Mouse (Mus musculus) midbrain, embryonic 16.5 days (tissue): Measurements from ENCODE around the gene Gm9508. TPM values are rescaled to one million over a fixed set of nuclear protein-coding genes. Genes with fewer than 3 reads are reported as not detected.

Source experiments
- ATAC-seq: fragments of 200-750 bp; cut with Nextera tagmentation; 2 replicates; pipeline ENCODE4 v1.8.0; 2017; ENCODE audit warnings: moderate TSS enrichment
- H3K27ac ChIP-seq: fragments of 300-500 bp; sonication (generic); 2 replicates; pipeline ENCODE4 v1.5.1; 2014; ENCODE audit warnings: mild to moderate bottlenecking, low read length, mixed read lengths
- H3K27me3 ChIP-seq: fragments of 300-500 bp; sonication (generic); 2 replicates; pipeline ENCODE4 v1.6.1; 2014; ENCODE audit warnings: low read depth, low read length, mixed read lengths; ENCODE audit not compliant: control insufficient read depth, insufficient read depth
- H3K36me3 ChIP-seq: fragments of 300-500 bp; sonication (generic); 2 replicates; pipeline ENCODE4 v1.6.1; 2014; ENCODE audit warnings: mild to moderate bottlenecking, low read length, moderate library complexity, mixed read lengths; ENCODE audit not compliant: control insufficient read depth, insufficient read depth
- H3K4me1 ChIP-seq: fragments of 300-500 bp; sonication (generic); 2 replicates; pipeline ENCODE4 v1.6.1; 2014; ENCODE audit warnings: mild to moderate bottlenecking, low read length, mixed read lengths; ENCODE audit not compliant: control insufficient read depth, insufficient read depth
- H3K4me2 ChIP-seq: fragments of 300-500 bp; sonication (generic); 2 replicates; pipeline ENCODE4 v1.6.1; 2014; ENCODE audit warnings: mild to moderate bottlenecking, low read length, mixed read lengths
- H3K4me3 ChIP-seq: fragments of 300-500 bp; sonication (generic); 2 replicates; pipeline ENCODE4 v1.5.1; 2014; ENCODE audit warnings: low read depth, mild to moderate bottlenecking, low read length, moderate library complexity, mixed read lengths
- H3K9ac ChIP-seq: fragments of 300-500 bp; sonication (generic); 2 replicates; pipeline ENCODE4 v1.6.1; 2014; ENCODE audit warnings: low read depth, low read length, mixed read lengths
- H3K9me3 ChIP-seq: fragments of 300-500 bp; sonication (generic); replicated peaks from 2 replicates; pipeline ENCODE4 v1.6.1; 2014; ENCODE audit warnings: mild to moderate bottlenecking, low read length, mixed read lengths; ENCODE audit not compliant: control insufficient read depth, poor library complexity, severe bottlenecking
- WGBS: fragments of 180-500 bp; shearing (Covaris S2); extraction: QIAGEN DNeasy Blood & Tissue Kit; methylation state at CpG from one replicate; pipeline ENCODE4 v1.1.7; 2014; 5-methylcytosine and 5-hydroxymethylcytosine counted together
- polyA plus RNA-seq: library from polyadenylated mRNA; unstranded; fragments of >200 nt; fragmentation: Nextera tagmentation; extraction: Ambion mirVana; gene quantifications from 2 replicates; pipeline ENCODE4 v1.2.1, GENCODE M21; 2015

Gm9508 gene
- polyA plus RNA-seq, 1 experiment from 2014 or later = not detected

DNA sequence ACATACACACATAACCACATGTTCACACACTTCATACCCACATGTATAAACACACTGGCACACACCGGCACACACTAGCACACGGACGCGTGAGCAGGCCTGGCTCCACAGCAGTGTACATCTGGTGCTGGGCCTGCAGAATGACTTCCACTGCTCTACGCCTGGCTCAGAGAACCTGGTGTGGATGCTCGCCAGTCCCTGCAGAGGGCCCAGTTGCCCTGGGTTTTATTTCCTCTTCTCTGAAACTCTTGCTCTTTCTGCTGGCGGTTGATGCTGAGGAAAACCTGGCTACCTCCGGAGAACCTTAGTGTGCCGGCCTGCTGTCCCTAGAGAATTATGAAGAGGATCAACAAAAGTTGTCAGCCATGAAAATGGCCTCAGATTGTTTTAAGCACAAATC lies 45.0 kb downstream of the Gm9508 start:
- WGBS = 86% methylated on average over 9 of the region's 9 CpGs

DNA sequence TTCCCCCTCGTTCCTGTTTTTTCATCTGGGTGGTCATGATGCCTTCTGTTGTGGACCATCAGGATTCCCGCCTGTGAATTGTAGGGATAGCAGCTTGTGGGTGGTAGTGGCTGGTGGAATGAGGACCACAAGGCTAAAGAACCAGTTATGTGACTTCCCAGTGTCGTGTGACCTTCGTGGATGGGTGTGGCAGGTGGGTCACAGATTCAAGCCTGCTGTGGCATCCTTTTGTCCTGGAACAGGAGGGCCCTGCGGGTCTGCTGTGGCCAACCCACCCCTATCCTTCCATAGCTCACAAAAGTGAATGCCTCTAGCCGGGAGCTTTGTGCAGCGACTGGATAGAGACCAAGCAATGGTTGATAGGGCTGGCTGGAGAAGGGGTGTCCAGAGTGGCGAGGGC lies 49.1 kb downstream of the Gm9508 start:
- Histone ChIP-seq H3K9ac (no peak overlapping the region), H3K4me2 (no peak overlapping the region), H3K4me1 (no peaks in the 10 kb centered on the region), H3K4me3 (no peak overlapping the region), H3K27ac (no peak overlapping the region), H3K9me3 (no peaks in the 10 kb centered on the region), H3K36me3 (peaks cover 14% of the 10 kb centered on the region), H3K27me3 (no peaks in the 10 kb centered on the region)
- 82% methylated on average over 8 of the region's 8 CpGs for WGBS
- no peak for ATAC-seq

More for the DNA sequence above, 45.0 kb downstream of the Gm9508 start:
- no peaks in the 10 kb centered on the region for H3K36me3 ChIP-seq
- H3K27me3 ChIP-seq = no peaks in the 10 kb centered on the region
- ATAC-seq = no peak
- H3K9me3 ChIP-seq = no peaks in the 10 kb centered on the region
- no peaks in the 10 kb centered on the region for H3K4me1 ChIP-seq
- H3K9ac ChIP-seq = no peak overlapping the region
- H3K4me2 ChIP-seq = no peak overlapping the region
- no peak overlapping the region for H3K4me3 ChIP-seq
- no peak overlapping the region for H3K27ac ChIP-seq

DNA sequence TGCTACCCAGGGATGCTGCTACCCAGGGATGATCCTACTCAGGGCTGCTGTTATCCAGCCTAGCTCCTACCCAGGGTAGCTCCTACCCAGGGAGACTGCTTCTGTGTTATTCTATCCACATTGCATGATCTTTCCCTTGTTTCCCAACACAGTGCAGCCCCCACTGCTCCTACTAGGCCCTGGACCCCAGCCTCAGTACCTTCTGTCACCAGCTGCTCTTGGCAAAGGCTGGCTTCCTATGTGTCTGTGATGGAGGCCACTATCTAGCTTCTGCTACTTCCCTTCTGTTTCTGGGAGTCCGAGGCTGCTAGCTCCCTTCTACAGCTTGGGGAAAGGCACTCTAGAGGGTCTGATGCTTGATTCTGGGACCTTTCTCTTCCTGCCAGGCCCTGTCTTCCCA lies 49.6 kb downstream of the Gm9508 start:
- H3K36me3 ChIP-seq = peaks cover 14% of the 10 kb centered on the region
- no peak overlapping the region for H3K4me2 ChIP-seq
- H3K27ac ChIP-seq = no peak overlapping the region
- no peak for ATAC-seq
- no peak overlapping the region for H3K4me3 ChIP-seq
- H3K9ac ChIP-seq = no peak overlapping the region
- H3K9me3 ChIP-seq = no peaks in the 10 kb centered on the region
- 88% methylated on average over 1 of the region's 1 CpGs for WGBS
- H3K27me3 ChIP-seq = no peaks in the 10 kb centered on the region
- no peaks in the 10 kb centered on the region for H3K4me1 ChIP-seq

Other genes starting within 250 kb of the Gm9508 start
- 40.5 and 44.1 TPM in 2 replicates for gene Fam207a, start 181.4 kb downstream of the Gm9508 start, polyA plus RNA-seq
- 0.59 and 0.67 TPM in 2 replicates for gene Itgb2, start 167.0 kb downstream of the Gm9508 start, polyA plus RNA-seq
- gene Pttg1ip, start 115.5 kb downstream of the Gm9508 start, polyA plus RNA-seq = 63.6 and 70.8 TPM in 2 replicates
- 315 and 350 TPM in 2 replicates for gene Sumo3, start 91.1 kb downstream of the Gm9508 start, polyA plus RNA-seq
- 1.5 and 2.9 TPM in 2 replicates for gene Gm49325, start 91.0 kb downstream of the Gm9508 start, polyA plus RNA-seq
- gene Ube2g2, start 75.0 kb downstream of the Gm9508 start, polyA plus RNA-seq = 80.9 and 81.8 TPM in 2 replicates
- gene Tspear, start 10.7 kb downstream of the Gm9508 start, polyA plus RNA-seq = 1.3 and 1.6 TPM in 2 replicates
- gene Gm19402, start 6.5 kb downstream of the Gm9508 start, polyA plus RNA-seq = not detected in 2 replicates
- gene Gm10272, start 9.4 kb upstream of the Gm9508 start, polyA plus RNA-seq = not detected in 2 replicates
- not detected in 2 replicates for gene Gm10024, start 14.2 kb upstream of the Gm9508 start, polyA plus RNA-seq
- gene Gm10142, start 18.6 kb upstream of the Gm9508 start, polyA plus RNA-seq = not detected in 2 replicates
- not detected in 2 replicates for gene Krtap12-1, start 23.4 kb upstream of the Gm9508 start, polyA plus RNA-seq
- not detected in 2 replicates for gene Gm10100, start 29.3 kb upstream of the Gm9508 start, polyA plus RNA-seq
- not detected in 2 replicates for gene Gm18596, start 45.4 kb upstream of the Gm9508 start, polyA plus RNA-seq
- not detected in 2 replicates for gene Gm9736, start 54.1 kb upstream of the Gm9508 start, polyA plus RNA-seq
- not detected in 2 replicates for gene Gm3233, start 62.4 kb upstream of the Gm9508 start, polyA plus RNA-seq
- not detected in 2 replicates for gene Gm3238, start 74.1 kb upstream of the Gm9508 start, polyA plus RNA-seq
- not detected in 2 replicates for gene Gm7138, start 79.7 kb upstream of the Gm9508 start, polyA plus RNA-seq
- not detected in 2 replicates for gene Gm3250, start 85.3 kb upstream of the Gm9508 start, polyA plus RNA-seq
- not detected in 2 replicates for gene Gm7137, start 91.0 kb upstream of the Gm9508 start, polyA plus RNA-seq
- not detected in 2 replicates for gene Gm9639, start 97.8 kb upstream of the Gm9508 start, polyA plus RNA-seq
- gene Gm19668, start 101.9 kb upstream of the Gm9508 start, polyA plus RNA-seq = not detected in 2 replicates
- gene Gm9507, start 114.6 kb upstream of the Gm9508 start, polyA plus RNA-seq = not detected in 2 replicates
- not detected in 2 replicates for gene Gm2696, start 117.4 kb upstream of the Gm9508 start, polyA plus RNA-seq
- not detected in 2 replicates for gene Krtap10-4, start 129.9 kb upstream of the Gm9508 start, polyA plus RNA-seq
- gene Krtap10-10, start 138.7 kb upstream of the Gm9508 start, polyA plus RNA-seq = not detected in 2 replicates
- gene Gm36176, start 149.6 kb upstream of the Gm9508 start, polyA plus RNA-seq = not detected in 2 replicates
- not detected in 2 replicates for gene Gm10318, start 155.6 kb upstream of the Gm9508 start, polyA plus RNA-seq
- not detected in 2 replicates for gene Gm3285, start 164.7 kb upstream of the Gm9508 start, polyA plus RNA-seq
- gene Lrrc3, start 205.3 kb upstream of the Gm9508 start, polyA plus RNA-seq = 25.4 and 28.7 TPM in 2 replicates